Mouse (Mus musculus): Measurements from ENCODE around the gene Tbca.

The Tbca gene

GRCm38 (mm10) chr13:94847870-94848269 is 59.2 kb downstream of the Tbca start:
- DNase-seq (ENCODE audit: low spot score in 2 of 2) = no peak

GRCm38 (mm10) chr13:94849351-94849750 is 60.6 kb downstream of the Tbca start:
- DNase-seq (ENCODE audit: low spot score in 2 of 2) = no peak

GRCm38 (mm10) chr13:94858016-94858575 is 69.4 kb downstream of the Tbca start:
- DNase-seq (ENCODE audit: low spot score in 2 of 2) = no peak

GRCm38 (mm10) chr13:94859256-94859655 is 70.5 kb downstream of the Tbca start:
- no peak for DNase-seq (ENCODE audit: low spot score in 2 of 2)

- DNase-seq (ENCODE audit: low spot score in 2 of 2) = no peak
These were observed 74.0 kb downstream of the Tbca start for GRCm38 (mm10) chr13:94862491-94863230.

GRCm38 (mm10) chr13:94866906-94867305 is 78.2 kb downstream of the Tbca start:
- no peak for DNase-seq (ENCODE audit: low spot score in 2 of 2)

- DNase-seq (ENCODE audit: low spot score in 2 of 2) = no peak
These were observed 79.1 kb downstream of the Tbca start for GRCm38 (mm10) chr13:94867772-94868171.

- peak in 1 of 2 experiments; percentile 8 for DNase-seq (ENCODE audit: low spot score in 2 of 2)
These were observed 79.8 kb downstream of the Tbca start for GRCm38 (mm10) chr13:94868478-94868950.

- no peak for DNase-seq (ENCODE audit: low spot score in 2 of 2)
These were observed 80.8 kb downstream of the Tbca start for GRCm38 (mm10) chr13:94869541-94869940.

- DNase-seq (ENCODE audit: low spot score in 2 of 2) = no peak
These were observed 81.4 kb downstream of the Tbca start for GRCm38 (mm10) chr13:94870071-94870460.

GRCm38 (mm10) chr13:94870461-94871186 is 81.9 kb downstream of the Tbca start:
- DNase-seq (ENCODE audit: low spot score in 2 of 2) = no peak

GRCm38 (mm10) chr13:94871806-94872320 is 83.2 kb downstream of the Tbca start:
- no peak for DNase-seq (ENCODE audit: low spot score in 2 of 2)

GRCm38 (mm10) chr13:94872439-94872838 is 83.7 kb downstream of the Tbca start:
- no peak for DNase-seq (ENCODE audit: low spot score in 2 of 2)

GRCm38 (mm10) chr13:94873111-94874038 is 84.7 kb downstream of the Tbca start:
- DNase-seq (ENCODE audit: low spot score in 2 of 2) = no peak

- no peak for DNase-seq (ENCODE audit: low spot score in 2 of 2)
These were observed 85.3 kb downstream of the Tbca start for GRCm38 (mm10) chr13:94874039-94874425.

GRCm38 (mm10) chr13:94874656-94875395 is 86.1 kb downstream of the Tbca start:
- no peak for DNase-seq (ENCODE audit: low spot score in 2 of 2)

GRCm38 (mm10) chr13:94875396-94875880 is 86.7 kb downstream of the Tbca start, which contains the start of gene Otp:
TSS of gene Otp (plus strand) at chr13:94875602.
- DNase-seq (ENCODE audit: low spot score in 2 of 2) = no peak

- no peak for DNase-seq (ENCODE audit: low spot score in 2 of 2)
These were observed 87.8 kb downstream of the Tbca start for GRCm38 (mm10) chr13:94876286-94877210.

- no peak for DNase-seq (ENCODE audit: low spot score in 2 of 2)
These were observed 88.5 kb downstream of the Tbca start for GRCm38 (mm10) chr13:94877211-94877590.
